Mouse (Mus musculus): ENCODE data around the gene C2cd4a.

C2cd4a gene

DNA sequence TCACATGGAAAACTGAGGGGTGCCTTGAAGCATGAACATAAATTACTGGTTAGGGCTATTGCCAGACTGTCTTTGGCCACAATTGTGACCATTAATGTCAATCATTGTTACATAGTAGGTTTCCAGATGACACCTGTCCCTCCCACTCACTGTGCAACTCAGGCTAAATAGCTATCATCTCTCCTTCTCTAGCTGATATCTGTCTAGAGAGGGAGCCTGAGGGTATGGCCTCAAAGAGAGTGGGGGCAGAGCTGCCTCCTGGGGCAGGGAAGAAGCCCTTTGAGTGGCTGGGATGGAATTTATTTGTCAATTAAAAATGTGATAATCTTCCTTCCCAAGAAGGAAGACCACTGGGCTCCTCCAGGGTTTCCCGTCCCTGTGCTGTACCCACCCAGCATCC, 37.9 kb downstream of the C2cd4a start:
- no peak for ATAC-seq (ENCODE audit: insufficient number of reproducible peaks, low FRiP score, low TSS enrichment)

DNA sequence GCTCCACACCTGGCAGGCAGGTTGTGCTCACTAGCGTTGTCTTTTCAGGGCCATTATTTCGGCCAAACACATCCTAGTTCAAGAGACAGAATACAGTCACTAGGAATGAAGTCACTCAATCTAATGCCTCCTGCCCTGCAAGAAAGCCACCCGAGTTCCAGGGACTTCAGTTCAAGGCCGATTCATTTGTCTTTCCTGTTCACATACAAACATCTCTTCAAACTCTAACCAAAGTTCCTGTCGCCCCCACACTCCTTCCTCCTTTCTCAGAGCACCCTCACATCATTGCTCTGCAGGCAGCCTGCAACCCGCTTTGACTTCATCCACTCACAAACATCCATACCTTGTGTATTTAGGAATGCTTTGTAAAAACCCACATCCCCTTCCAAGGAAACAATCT, 38.6 kb downstream of the C2cd4a start:
- no peak for ATAC-seq (ENCODE audit: insufficient number of reproducible peaks, low FRiP score, low TSS enrichment)

- no peak for ATAC-seq (ENCODE audit: insufficient number of reproducible peaks, low FRiP score, low TSS enrichment)
These were observed 39.7 kb downstream of the C2cd4a start for GRCm38 (mm10) chr9:67792405-67792804.

DNA sequence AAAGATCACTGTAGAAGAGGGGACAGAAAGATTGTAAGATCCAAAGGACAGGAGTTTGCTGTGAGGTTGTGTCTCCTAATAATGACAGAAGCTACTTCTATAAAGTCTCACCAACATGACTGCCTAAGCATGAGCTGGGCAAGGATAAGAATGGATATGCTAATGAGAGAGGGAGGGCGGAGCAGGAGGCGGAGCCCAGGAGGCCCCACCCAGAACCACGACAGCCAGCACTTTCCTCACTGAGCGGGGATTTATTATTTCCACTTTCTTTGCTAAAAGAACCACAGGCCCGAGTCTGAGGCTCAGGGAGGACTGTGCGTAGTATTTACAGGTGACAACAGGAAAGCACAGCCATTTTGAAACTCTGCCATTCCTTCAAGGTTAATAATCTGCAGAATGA, 44.5 kb downstream of the C2cd4a start:
- ATAC-seq (ENCODE audit: insufficient number of reproducible peaks, low FRiP score, low TSS enrichment), result no peak

DNA sequence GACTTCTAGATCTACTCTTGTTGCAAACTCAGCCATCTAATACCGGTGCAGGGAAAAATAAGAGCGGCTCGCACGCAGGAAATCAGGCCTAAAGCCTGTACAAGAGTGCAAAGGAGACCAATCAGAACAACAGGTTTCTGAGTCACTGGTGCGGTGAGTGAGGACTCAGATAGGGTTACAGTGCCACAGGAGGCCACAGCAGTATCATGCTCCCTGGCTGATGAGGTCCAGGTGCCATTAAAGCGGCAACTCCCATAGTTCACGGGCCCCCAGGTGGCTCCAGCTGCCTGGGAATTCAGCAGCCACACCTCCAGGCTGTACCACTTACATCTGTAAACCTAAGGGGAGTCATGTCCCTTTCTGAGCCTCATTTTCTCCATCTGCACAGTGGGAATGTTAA, 45.8 kb downstream of the C2cd4a start:
- no peak for ATAC-seq (ENCODE audit: insufficient number of reproducible peaks, low FRiP score, low TSS enrichment)

GRCm38 (mm10) chr9:67783925-67784324, 48.2 kb downstream of the C2cd4a start:
- no peak for ATAC-seq (ENCODE audit: insufficient number of reproducible peaks, low FRiP score, low TSS enrichment)

DNA sequence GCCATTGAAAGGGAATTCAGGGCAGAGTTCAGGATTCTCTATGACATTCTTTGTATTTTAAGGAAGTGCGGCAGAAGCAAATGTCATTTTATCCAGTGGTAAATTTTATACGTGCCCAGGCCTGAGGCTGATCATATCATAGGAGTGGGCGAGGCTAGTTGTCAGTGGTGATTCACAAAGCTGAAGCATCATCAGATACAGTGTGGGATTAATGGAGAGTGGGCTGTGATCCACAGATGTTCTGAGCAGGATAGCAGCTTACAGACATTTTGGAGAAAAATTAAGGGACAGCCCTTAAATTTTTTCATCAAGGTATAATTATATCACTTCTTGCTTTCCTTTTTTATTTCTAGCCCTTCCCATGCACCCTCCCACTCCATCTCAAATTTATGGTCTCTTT, 48.7 kb downstream of the C2cd4a start:
- ATAC-seq (ENCODE audit: insufficient number of reproducible peaks, low FRiP score, low TSS enrichment), result no peak

DNA sequence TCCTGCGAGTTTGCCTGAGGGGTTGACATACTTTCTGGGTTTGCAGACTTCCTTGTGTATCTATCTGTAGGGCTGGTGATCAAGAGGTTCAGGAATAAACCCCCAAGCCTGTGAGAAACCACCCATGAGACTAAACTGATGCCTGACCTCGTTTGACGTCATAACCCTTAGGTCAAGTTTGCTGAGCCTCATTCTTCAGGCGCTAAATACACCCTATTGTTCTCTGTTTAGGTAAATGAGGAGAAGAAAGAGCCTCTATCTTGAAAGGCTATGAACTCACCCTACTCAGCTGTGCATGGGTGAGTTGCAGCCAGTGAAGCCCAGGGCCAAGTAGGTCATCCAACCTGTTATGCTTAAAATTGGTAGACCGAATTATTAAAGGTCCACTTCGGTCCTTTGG, 49.3 kb downstream of the C2cd4a start:
- no peak for ATAC-seq (ENCODE audit: insufficient number of reproducible peaks, low FRiP score, low TSS enrichment)

Measured in cerebellum, adult (tissue).